Mouse (Mus musculus): ENCODE measurements around the gene Gm17606.

Gm17606 gene

DNA sequence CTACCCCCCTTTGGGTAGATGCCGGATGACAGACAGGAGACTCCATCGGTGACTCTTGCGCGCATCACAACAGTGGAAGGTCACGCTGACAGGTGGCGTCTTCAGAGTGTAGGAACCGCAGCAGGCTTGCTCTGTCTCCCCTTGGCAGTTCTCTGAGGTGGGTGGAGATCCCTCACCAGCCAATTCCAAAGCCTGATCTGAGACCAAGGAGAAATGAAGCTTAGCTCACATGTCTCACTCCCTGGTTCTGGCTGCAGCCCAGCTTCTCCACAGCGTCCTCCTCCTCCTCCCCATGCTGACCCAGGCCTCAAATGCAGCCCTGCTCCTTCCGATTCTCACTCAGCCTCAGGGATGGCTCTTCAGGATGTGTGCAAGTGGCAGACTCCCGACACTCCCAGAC lies 15.8 kb upstream of the Gm17606 start:
- DNase-seq (ENCODE audit: extremely low read depth, low read depth): no peak

DNA sequence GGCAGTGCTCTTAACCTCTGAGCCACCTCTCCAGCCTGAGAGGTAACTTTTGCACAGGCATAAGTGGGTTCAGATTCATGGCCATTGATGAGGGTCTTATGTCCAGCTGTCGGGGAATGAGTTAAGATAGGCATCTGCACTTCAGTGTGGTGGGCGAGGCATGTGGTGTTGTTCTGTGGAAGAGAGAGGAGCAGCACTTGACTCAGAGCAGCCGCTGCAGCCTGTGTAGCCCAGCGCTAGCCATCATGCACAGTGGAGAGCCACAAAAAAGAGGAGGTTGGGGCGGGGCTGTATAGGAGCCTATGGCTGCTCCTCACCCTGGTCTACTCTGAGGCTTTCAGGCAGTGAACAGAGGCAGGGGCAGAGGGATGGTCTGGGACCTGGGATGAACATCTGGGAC lies 12.6 kb upstream of the Gm17606 start:
- DNase-seq (ENCODE audit: extremely low read depth, low read depth): no peak

DNA sequence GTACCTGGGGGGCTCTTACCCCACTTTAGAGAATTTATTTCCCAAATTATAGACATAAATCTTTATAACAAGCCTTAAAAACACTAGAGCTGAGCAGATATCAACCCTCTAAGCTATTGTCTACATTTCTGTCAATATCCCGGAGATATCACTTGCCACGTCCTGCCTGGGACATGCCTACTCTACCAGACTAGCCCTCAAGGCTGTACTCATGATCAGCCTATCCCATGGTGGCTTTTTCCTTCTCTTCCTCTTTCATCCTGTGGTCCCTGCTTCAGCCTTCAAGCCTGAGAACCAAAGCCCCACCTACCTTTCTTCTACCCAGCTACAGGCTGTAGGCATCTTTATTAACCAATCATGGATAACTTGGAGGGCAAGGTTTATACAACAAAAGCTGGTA lies 11.0 kb upstream of the Gm17606 start:
- DNase-seq (ENCODE audit: extremely low read depth, low read depth): peak; percentile 67

DNA sequence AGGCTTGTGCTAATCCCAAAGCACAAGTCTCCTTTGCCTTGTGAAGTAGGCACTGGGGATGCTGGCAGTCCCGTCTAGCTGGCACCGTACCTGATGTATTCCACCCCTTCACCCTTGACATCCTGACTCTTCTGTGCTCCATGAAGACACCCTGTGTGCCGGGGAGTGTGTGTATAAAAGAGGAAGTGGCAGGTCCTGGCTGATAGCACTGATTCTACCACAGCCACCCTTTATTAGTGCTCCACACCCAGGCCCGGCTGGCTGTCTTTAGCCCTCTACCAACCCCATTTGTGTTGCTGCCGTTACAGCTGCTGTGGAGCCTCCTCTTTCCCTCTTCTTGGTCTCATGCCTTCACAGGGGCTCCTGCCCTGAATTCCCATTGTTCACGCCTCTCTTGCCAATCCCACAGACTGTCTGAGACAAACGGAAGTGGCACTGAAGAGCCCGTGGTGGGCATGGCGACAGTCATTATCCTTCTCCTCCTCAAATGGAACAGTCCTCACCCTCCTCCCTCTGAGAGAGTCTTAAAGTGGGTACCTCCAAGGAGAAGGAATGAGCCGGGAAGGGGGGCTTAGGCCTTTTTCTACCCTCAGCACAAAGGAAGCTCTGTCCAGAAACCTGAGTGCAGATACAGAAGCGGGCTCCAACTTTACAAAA lies 10.0 kb upstream of the Gm17606 start:
- DNase-seq (ENCODE audit: extremely low read depth, low read depth): peak; percentile 77

DNA sequence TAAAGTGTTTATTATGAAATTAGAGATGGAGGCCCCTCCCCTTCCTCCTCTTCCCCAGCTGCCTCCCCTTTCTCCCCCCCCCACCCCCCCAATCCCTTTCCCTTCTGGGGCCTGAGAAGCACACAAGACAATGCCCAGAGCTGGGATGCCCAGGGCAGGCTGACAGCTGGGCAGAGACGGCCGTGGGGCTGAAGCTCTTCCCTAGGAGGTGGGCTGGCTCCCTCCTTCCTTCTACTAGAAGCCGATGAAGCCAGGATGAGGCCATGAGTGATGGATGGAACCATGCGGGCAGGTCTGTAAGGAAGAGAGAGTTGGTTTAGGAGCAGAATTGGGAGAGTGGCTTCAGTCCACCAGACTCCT lies 9.5 kb upstream of the Gm17606 start:
- DNase-seq (ENCODE audit: extremely low read depth, low read depth): no peak

DNA sequence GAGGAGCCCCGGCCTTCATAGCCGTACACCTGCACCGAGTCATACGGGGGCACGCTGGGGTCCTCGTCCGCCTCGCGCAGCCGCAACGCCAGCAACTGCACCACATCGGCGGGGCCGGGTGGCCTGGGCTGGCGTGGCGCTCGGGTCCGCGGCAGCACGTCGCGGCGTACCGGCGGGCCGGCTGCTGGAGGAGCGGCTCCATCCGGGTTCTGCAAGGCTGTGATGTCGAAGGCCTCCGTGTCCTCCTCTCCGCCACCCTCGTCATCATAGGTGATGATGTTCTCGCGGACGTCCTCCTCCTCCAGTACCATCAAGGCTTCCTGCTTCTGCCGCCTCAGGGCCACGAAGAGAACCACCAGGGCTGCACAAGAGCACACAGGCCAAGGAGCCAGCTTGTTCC lies 8.5 kb upstream of the Gm17606 start:
- DNase-seq (ENCODE audit: extremely low read depth, low read depth): no peak

DNA sequence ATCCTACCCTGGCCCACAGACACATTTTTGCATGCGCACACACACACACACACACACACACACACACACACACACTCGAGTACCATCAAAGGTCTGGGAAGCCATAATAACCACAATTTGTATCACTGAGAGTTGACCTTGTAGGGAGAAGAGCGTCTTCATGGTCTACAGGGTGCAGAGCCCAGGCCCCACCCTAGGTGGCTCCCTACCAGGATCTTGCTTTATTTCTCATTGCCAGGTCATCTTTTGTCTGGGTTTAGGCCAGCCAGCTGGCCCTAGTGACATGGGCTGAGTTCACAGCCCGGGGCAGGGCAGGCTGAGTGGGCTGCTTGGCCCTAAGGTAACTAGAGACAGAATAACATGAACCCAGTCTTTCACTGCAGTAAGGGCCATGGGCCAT lies 6.6 kb upstream of the Gm17606 start:
- no peak for DNase-seq (ENCODE audit: extremely low read depth, low read depth)

DNA sequence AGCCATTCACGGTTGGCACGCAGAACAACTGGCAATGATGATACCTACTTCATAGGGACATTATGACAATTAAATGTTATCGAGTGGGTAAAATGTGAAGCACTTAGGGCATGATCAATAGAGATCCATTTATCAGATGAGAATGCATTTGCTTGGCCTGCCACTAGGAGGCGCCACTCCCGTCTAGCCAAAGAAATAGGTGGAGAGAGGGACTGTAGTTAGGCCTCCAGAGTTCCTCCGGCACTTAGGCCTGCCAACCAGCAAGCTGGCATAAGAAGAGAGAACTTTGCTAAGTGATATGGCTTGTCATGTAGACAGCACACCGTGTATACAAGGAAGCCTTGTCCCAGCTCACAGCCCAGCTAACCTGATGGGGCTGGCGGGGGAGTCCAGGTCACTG lies 3.8 kb upstream of the Gm17606 start:
- DNase-seq (ENCODE audit: extremely low read depth, low read depth): no peak

DNA sequence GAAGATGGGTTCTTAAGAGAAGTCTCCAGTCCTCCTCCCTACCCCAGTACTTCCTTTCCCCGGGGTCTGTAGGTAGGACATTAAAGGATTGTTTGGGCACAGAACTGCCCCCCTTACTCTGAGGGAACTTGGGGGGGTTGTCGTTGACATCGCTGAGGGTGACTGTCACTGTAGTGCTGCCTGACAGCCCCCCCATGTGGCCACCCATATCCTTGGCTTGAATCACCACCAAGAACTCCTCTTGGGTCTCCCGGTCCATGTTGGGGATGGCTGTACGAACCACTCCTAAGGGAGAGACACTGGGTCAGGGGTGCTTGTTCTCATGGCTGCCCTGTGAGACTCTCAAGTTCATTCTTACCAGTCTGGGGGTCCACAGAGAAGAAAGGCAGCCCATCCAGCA lies 2.5 kb upstream of the Gm17606 start:
- no peak for DNase-seq (ENCODE audit: extremely low read depth, low read depth)

DNA sequence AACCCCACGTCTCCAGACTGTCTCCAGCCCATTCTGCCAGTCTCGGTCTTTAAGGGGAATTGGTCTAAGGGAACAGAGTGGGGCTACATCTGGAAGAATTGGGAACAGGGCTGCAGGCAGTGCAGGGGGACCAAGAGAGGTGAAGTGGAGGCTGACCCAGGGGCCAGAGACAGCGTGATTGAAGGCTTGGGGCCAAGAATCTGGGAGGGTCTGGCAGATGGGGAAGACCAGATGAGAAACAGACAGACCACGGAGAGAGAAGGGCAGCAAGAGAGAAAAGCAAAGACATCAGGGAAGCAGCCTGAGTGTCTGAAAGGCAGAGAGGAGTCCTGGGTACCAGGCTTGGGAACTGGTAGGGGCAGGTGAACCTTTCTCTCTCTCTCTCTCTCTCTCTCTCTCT lies 631 bp upstream of the Gm17606 start:
- DNase-seq (ENCODE audit: extremely low read depth, low read depth): no peak

DNA sequence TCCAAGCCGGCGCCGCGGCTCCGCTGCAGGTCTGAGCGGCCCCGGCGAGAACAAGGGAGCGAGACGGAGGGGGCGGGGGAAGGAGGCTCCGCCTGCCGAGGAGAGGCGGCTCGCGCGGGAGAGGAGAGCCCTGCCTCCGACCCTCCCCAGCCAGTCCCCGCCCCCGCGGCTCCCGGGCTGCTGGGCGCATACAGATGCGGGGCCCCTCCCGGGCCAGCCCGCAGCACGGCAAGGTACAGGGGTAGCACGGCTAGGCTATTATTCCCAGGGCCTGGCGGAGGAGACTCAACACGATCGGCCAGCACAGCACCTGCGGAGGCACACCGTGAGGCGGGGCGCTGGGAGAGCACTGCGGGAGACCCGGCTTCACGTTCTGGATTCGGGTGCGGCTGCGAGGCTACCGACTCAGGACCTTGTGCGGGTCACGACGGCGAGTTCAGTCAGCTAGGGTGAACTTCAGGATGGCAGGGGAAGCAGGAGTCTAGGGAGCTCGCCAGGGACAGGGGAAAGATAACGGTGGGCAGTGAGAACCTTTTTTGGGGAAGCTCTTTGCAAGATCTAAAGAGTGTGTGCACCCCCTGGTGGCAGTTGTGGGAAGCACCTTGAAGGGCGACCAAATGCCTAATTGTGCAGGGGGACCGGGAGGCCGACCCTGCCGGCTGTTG lies 685 bp downstream of the Gm17606 start, which contains the start of gene Cdh24:
Gene Cdh24, minus strand, starts transcription at position 60 of the 665 bp plus-strand sequence.
- DNase-seq (ENCODE audit: extremely low read depth, low read depth): peak; percentile 71

DNA sequence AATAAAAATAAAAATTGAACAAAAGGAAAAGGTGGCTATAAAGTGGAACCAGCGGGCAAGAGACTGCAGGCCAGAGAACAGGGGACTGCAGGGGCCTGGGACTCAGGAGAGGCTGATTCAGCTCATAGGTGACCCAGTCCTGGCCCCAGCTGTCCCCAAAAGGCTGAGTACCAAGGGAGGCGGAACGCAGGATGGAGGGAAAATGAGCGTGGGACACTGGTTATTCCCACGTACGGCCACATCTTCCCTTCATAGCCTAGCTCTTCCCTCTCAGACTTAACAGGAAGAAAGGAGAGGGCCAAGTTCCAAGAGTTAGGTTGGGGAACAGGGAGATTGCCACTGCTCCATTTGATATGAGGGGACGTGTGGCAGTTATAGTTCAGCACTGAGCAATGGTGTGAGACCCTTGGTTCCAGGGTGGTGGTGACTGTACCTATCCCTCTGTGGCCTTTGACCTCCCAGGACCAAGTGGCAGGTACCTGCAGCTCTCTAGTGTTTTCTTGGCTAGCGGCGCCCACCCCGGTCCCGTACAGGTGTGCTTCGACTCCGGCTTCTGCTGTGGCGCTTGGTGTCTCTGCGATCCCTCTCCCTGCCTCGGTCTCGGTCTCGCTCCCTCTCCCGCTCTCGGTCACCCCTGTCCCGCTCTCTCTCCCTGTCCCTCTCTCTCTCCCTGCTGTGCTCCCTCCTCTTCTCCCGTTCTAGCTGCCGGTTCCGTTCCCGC lies 1.6 kb downstream of the Gm17606 start:
- no peak for DNase-seq (ENCODE audit: extremely low read depth, low read depth)

DNA sequence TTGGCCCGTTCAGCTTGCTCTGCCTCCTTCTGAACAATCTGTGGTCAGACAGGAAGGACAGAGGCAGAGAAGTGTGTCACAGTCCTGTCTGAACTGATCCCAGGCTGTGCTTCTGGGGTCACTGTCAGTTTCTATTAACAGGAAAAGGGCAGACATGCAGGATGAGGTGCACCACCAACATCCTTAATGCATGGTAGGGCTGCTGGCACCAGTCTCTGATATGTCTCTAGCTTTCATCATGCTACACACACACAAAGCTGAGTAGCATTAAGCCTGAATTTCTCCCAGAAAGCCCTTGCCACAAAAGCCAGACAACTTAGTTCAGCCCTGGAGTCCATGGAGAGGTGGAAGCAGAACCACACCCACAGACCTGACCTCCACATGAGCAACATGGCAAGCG lies 2.3 kb downstream of the Gm17606 start:
- no peak for DNase-seq (ENCODE audit: extremely low read depth, low read depth)

DNA sequence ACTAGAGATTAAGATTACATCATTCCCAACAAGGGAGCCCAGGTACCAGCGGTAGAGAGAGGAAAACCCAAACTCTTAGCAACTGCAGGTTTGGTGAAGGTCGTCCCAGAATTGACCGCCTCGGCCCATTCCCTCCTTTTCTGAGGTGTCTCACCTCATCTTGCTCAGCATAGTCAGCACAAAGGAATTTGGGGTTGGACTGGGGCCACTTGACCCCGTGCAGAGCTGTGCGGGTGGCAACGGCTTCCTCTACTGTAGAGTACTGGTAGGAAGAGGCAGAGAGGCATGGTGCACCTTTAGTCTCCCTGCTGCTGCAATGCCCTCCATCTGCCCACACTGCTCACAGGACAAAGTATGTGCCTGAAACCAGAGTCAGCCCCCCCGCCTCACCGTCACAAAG lies 3.5 kb downstream of the Gm17606 start:
- no peak for DNase-seq (ENCODE audit: extremely low read depth, low read depth)

DNA sequence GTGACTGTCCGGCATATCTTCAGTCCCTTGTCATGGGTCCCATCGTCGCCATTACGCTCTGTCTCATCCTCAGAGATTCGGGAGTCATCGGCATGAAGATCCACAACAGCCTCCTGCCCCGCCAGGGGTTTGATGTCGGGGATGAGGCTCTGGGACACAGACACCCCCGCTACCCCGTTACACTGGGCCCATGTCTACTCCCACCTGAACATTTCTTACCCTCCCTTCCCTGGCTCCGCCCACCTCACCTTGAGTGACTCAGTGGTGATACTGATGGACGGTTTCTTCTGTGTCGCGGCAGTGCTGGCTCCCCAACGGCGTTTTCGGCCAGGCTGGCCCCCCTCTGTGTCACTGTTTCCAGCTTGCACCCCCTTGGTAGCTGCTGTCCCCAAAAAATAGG lies 5.7 kb downstream of the Gm17606 start:
- DNase-seq (ENCODE audit: extremely low read depth, low read depth): no peak

DNA sequence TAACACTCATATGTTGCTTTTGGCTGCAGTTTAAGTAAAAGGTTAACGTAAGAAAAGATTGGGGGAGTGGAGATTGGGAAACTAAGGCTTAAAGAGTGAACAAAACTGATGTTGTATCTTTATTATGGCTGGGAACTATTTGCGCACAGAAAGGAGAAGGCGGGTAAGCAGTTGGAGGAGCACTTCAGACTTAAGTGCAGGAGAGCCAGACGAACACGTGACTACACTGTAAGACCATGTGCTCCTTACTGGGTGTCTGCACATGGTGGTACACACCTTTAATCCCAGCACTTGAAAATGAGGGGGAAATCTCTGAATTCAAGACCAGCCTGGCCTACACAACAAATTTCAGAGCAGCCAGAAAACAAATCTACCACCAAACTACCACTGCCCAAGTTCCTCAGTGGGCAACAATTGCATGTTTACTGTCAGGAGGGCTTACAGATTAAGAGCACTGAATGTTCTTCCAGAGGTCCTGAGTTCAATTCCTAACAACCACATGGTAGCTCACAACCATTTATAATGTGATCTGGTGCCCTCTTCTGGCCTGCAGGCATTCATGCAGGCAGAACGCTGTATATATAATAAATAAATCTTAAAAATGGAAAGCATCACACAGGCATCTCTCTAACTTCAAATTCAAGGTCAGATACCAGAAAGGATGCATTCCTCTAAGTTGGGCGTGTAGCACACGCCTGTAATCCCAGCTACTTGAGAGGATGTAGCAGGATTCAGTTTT lies 6.3 kb downstream of the Gm17606 start:
- DNase-seq (ENCODE audit: extremely low read depth, low read depth): no peak

DNA sequence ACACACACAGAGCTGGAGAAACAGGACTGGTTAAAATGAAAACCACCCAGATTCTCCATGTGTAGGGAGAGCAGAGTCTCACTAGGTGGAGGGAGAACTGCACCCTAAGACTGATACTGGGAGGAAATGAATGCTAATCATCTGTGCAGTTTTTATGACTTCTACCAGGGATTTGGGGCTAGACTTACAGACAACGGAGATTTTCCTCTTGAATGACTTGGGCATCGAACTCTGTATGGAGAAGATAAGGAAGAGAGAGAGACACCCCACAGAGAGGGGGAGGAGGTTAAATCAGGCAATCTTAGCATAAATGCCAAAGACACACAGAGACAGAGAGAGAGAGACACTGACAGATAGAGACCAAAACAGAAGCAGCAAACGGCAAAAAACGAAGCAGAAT lies 7.1 kb downstream of the Gm17606 start:
- DNase-seq (ENCODE audit: extremely low read depth, low read depth): no peak

DNA sequence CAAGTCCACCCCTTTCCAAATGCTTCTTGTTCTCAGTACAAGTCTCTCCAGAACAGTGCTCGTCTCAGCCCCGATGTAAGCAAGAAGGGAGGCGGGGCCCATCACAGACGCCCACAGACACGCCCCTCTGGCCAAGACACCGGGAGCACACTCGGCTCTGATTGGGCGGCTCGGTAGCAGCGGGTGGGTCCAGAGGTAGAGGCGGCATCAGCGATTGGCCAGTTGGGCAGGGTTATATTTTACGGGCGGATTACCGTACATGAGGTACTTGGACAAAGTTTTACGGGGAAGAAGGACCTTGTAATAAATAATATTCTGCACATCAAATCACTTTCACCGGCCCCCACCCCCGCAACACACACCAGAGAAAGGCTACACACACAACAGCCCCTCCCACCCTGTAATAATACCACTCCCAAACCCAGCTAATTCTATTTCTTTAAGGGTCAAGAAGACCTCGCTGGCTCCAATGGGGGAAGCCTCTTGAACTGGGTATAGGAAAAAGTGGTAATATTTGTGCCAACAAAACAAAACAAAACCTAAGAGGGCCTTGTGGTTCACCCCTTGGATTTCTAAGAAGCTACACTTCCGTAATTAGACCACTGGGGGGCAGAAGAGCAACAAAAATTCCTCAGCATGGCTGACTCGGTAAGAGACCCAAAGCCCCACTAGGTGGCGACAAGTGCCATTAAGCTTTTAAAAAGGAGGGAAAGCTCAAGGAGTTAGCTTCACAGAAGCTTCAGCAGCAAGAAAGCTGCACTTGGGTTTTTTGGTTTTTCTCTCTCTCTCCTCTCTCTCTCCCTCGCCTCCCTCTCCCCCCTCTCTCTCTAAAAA lies 10.1 kb downstream of the Gm17606 start:
- peak; percentile 82 for DNase-seq (ENCODE audit: extremely low read depth, low read depth)

DNA sequence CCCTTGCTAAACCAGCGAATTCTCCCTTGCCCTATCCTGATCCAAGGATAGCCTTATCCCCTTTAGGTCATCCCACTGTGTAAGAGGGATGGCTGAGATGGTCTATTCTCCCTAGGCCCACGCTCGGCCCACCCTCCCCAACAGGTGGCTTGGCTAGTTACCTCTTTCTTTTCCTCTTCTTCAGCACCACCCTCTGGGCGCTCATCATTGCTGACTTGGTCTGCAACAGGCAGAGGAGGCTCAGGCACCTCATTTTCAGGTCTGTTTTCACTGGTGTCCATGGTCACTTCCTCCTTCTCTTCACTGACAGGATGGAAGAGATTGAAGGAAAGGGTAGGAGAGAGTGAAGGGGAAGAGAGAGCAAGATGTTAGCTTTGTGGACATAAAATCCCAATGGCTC lies 10.8 kb downstream of the Gm17606 start:
- no peak for DNase-seq (ENCODE audit: extremely low read depth, low read depth)

DNA sequence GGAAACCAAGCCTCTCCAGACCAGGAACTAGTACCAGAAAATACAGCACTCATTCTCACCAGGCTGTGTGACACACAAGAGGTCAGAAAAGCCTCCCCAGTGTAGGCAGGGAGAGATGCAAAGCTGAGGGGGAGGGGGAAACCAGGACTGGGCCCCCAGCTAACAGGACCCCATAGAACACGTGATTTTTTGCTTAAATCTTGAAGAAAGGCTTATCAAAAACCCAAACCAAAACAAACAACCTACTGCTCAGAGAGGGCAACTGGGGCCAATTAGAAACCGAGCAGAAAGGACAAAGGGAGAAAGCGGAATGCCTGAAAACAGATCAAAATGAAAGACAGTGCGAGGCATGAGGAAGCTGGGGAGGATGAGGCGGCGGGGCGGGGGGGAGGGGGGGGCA lies 12.0 kb downstream of the Gm17606 start:
- no peak for DNase-seq (ENCODE audit: extremely low read depth, low read depth)

DNA sequence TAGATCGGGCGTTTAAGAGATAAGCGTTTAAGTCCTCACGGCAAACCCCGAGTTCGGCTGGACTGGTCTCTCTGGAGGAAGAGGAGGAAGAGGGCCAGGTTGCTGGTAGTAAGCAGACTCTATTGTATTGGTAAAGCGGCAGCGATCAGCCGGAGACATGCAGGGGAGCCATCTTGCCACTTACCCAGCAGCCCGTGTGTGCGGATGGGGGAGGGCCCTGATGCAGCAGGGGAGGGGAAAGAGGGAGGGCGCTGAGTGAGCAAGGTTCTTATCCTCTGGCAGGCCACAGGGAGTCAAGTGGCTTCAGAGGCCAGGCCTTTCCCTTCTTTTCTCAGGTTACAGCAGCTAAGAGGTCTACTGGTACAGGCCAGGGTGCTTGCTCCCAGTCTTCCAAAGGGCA lies 12.7 kb downstream of the Gm17606 start:
- DNase-seq (ENCODE audit: extremely low read depth, low read depth): peak; percentile 75
